Mouse (Mus musculus) forebrain, embryonic 16.5 days (tissue): ENCODE measurements around the gene 2010106E10Rik. TPM values are rescaled to one million over a fixed set of nuclear protein-coding genes. Genes with fewer than 3 reads are reported as not detected.

Experiments used
- polyA plus RNA-seq: library from polyadenylated mRNA; unstranded; fragments of >200 nt; fragmentation: Nextera tagmentation; extraction: Ambion mirVana; gene quantifications from 2 replicates; pipeline ENCODE4 v1.2.1, GENCODE M21; 2015

Gene 2010106E10Rik
- polyA plus RNA-seq, 1 experiment from 2014 or later: not detected

Other genes with a start within 250 kb of the 2010106E10Rik start
- 17.3 and 23.6 TPM in 2 replicates for gene Apool, start 183.9 kb upstream of the 2010106E10Rik start, polyA plus RNA-seq
- not detected in 2 replicates for gene Satl1, start 88.5 kb upstream of the 2010106E10Rik start, polyA plus RNA-seq
- 37.1 and 42.6 TPM in 2 replicates for gene Zfp711, start 105.3 kb downstream of the 2010106E10Rik start, polyA plus RNA-seq
- 0.15 and 0.31 TPM in 2 replicates for gene Pof1b, start 203.4 kb downstream of the 2010106E10Rik start, polyA plus RNA-seq